Mouse (Mus musculus): ENCODE measurements around the gene Gm45618.

GRCm38 (mm10) chr7:142094301-142095143 is 26.0 kb downstream of the Gm45618 start:
- TF ChIP-seq CTCF (IDR thresholded peaks at IDR 0.05; ENCODE audit: low read depth), result no peak; the same call in 1 of the 2 replicates
- no peak for TF ChIP-seq EP300 (IDR thresholded peaks at IDR 0.05; ENCODE audit: low read depth)

All from liver, embryonic 14.5 days (tissue).